Mouse (Mus musculus) forebrain, embryonic 16.5 days (tissue): ENCODE data around the gene Lrrn4. TPM values are rescaled to one million over a fixed set of nuclear protein-coding genes. Genes with fewer than 3 reads are reported as not detected.

Source experiments
- ATAC-seq: fragments of 200-750 bp; cut with Nextera tagmentation; 2 replicates; pipeline ENCODE4 v1.8.0; 2017; ENCODE audit warnings: mild to moderate bottlenecking, moderate library complexity
- H3K27ac ChIP-seq: fragments of 300-500 bp; sonication (generic); 2 replicates; pipeline ENCODE4 v1.5.1; 2014; ENCODE audit warnings: low read length, control low read depth
- H3K27me3 ChIP-seq: fragments of 300-500 bp; sonication (generic); replicated peaks from 2 replicates; pipeline ENCODE4 v1.6.1; 2014; ENCODE audit warnings: low read length; ENCODE audit not compliant: control insufficient read depth, insufficient read depth
- H3K36me3 ChIP-seq: fragments of 300-500 bp; sonication (generic); 2 replicates; pipeline ENCODE4 v1.6.1; 2014; ENCODE audit not compliant: control insufficient read depth, insufficient read depth
- H3K4me1 ChIP-seq: fragments of 300-500 bp; sonication (generic); replicated peaks from 2 replicates; pipeline ENCODE4 v1.6.1; 2014; ENCODE audit warnings: low read length; ENCODE audit not compliant: control insufficient read depth, insufficient read depth
- H3K4me2 ChIP-seq: fragments of 300-500 bp; sonication (generic); 2 replicates; pipeline ENCODE4 v1.6.1; 2014; ENCODE audit warnings: mild to moderate bottlenecking, low read length, control low read depth
- H3K4me3 ChIP-seq: fragments of 300-500 bp; sonication (generic); replicated peaks from 2 replicates; pipeline ENCODE4 v1.5.1; 2014; ENCODE audit warnings: mild to moderate bottlenecking, low read length, control low read depth
- H3K9ac ChIP-seq: fragments of 300-500 bp; sonication (generic); replicated peaks from 2 replicates; pipeline ENCODE4 v1.6.1; 2014; ENCODE audit warnings: low read depth, low read length, control low read depth
- H3K9me3 ChIP-seq: fragments of 300-500 bp; sonication (generic); 2 replicates; pipeline ENCODE4 v1.6.1; 2016; ENCODE audit warnings: low read length; ENCODE audit not compliant: control insufficient read depth
- WGBS: fragments of 180-500 bp; shearing (Covaris S2); extraction: QIAGEN DNeasy Blood & Tissue Kit; methylation state at CpG from one replicate; pipeline ENCODE4 v1.1.7; 2014; 5-methylcytosine and 5-hydroxymethylcytosine counted together
- polyA plus RNA-seq: library from polyadenylated mRNA; unstranded; fragments of >200 nt; fragmentation: Nextera tagmentation; extraction: Ambion mirVana; gene quantifications from 2 replicates; pipeline ENCODE4 v1.2.1, GENCODE M21; 2015

Lrrn4 gene
- polyA plus RNA-seq, 1 experiment from 2014 or later: 0.22 TPM

DNA sequence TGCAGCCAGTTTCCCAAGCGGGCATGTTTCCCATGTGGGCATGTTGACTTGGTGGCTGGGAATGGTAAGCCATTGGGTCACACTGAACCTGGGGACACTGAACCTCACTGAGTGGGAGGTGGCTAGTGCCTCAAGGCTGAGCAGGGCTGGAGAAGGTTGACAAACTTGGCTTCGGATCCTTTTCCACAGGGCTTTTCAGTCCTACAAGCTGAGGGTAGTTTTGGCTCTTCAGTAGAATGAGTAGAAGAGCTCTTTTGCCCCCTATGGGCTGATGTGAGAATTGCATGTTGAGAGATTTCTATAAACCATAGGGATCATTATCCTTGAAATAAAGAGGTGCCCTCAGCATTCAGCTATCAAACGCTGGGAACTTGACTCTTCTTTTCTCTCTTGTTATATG lies 22.8 kb upstream of the Lrrn4 start:
- no peaks in the 10 kb centered on the region for H3K27me3 ChIP-seq
- ATAC-seq: peak; percentile 62; the same call in 1 of the 2 replicates

DNA sequence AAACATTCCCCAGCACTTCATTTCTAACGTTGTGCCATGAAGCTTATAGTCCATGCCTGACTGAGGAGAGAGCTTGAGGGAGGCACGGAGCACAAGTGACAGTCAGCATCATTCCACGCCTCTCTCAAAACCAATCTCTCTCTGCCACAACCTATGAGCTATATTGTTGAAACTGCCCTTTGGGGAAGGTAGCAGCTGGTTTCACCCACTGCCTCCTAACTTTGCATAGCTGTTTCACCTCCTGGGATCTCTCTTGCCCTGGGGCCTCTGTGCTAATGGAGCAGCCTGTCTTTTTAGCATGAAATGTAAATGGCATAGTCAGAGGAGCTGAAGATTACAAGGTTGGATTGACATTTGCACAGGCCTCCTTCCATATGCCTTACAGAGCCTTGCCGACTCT lies 21.4 kb upstream of the Lrrn4 start:
- no peaks in the 10 kb centered on the region for H3K4me1 ChIP-seq
- no peak overlapping the region for H3K27ac ChIP-seq
- H3K36me3 ChIP-seq: no peaks in the 10 kb centered on the region
- ATAC-seq: no peak
- H3K9me3 ChIP-seq: no peaks in the 10 kb centered on the region
- no peak overlapping the region for H3K9ac ChIP-seq
- 66% methylated on average over 4 of the region's 4 CpGs for WGBS
- H3K27me3 ChIP-seq: no peaks in the 10 kb centered on the region
- H3K4me2 ChIP-seq: no peak overlapping the region
- no peak overlapping the region for H3K4me3 ChIP-seq

More for the DNA sequence above, 22.8 kb upstream of the Lrrn4 start:
- Histone ChIP-seq H3K4me2 (no peak overlapping the region), H3K9ac (no peak overlapping the region), H3K27ac (no peak overlapping the region), H3K4me1 (no peaks in the 10 kb centered on the region), H3K9me3 (no peaks in the 10 kb centered on the region), H3K36me3 (no peaks in the 10 kb centered on the region), H3K4me3 (no peak overlapping the region)
- 36% methylated on average over 3 of the region's 3 CpGs for WGBS

DNA sequence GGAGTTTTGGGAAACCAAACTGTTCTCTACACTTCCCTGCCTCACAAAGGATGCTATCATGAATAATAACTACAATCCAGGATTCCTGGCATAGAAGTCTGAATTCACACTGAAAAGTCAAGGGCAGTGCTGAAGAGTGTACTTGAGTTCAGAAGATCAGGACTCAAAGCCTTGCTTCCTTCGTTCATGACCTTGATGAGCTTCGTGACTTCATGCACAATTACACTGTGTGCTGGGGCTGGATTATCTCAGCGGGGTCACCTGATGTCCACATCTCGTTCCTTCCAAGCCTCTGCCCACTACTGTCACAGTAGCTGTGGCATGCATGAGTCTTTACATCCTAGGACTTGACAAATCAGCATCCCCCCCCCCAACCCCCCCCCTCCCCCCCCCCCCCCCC lies 20.9 kb upstream of the Lrrn4 start:
- Histone ChIP-seq H3K27ac (no peak overlapping the region), H3K4me2 (no peak overlapping the region), H3K9me3 (no peaks in the 10 kb centered on the region), H3K36me3 (no peaks in the 10 kb centered on the region), H3K4me1 (no peaks in the 10 kb centered on the region), H3K4me3 (no peak overlapping the region), H3K9ac (no peak overlapping the region), H3K27me3 (no peaks in the 10 kb centered on the region)
- ATAC-seq: no peak
- WGBS: 76% methylated on average over 4 of the region's 4 CpGs

DNA sequence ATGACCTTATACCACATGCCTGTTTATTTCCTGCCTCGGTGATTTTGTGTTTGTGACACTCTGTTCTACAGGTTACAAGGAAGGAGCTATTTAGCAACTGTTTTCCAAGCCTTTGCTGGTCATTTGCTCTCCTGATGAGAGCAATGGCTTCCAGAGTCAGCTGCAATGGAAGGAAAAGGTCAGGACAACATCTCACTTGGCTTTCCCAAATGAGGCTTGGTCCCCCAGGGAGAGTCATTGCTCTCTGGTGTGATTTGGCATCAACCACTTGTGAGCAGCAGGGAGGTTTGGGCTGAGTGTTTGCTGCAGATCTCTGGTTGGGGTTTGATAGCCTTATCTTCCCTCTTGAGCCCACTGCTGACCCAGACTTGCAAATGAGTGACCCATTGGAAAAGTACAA lies 19.9 kb upstream of the Lrrn4 start:
- Histone ChIP-seq H3K4me3 (no peak overlapping the region), H3K4me1 (no peaks in the 10 kb centered on the region), H3K9me3 (no peaks in the 10 kb centered on the region), H3K27me3 (no peaks in the 10 kb centered on the region), H3K4me2 (no peak overlapping the region), H3K27ac (no peak overlapping the region), H3K36me3 (no peaks in the 10 kb centered on the region), H3K9ac (no peak overlapping the region)
- no peak for ATAC-seq
- 87% methylated on average over 1 of the region's 1 CpGs for WGBS

DNA sequence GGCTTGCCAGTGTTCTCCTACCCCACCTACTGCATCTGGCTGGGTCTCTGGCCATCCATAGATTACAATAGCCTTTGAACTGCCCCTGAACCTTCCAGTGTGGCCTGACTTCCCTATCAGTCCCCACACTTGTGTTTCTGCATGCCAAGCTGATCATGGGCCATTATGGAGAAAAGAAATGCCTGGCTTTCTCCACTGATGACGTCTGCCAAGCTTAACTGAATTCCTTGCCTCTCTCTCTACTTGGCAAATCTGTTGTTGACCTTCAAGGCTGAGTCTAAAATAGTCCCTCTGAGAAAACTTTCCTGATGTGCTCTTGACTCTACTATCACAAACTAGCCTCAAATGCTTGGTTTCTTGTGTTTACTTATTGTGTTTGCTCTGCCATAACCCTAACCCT lies 17.5 kb upstream of the Lrrn4 start:
- H3K27ac ChIP-seq: no peak overlapping the region
- H3K4me3 ChIP-seq: no peak overlapping the region
- no peaks in the 10 kb centered on the region for H3K9me3 ChIP-seq
- no peak overlapping the region for H3K9ac ChIP-seq
- ATAC-seq: no peak
- H3K36me3 ChIP-seq: no peaks in the 10 kb centered on the region
- WGBS: 64% methylated on average over 1 of the region's 1 CpGs
- H3K4me1 ChIP-seq: no peaks in the 10 kb centered on the region
- H3K4me2 ChIP-seq: no peak overlapping the region
- no peaks in the 10 kb centered on the region for H3K27me3 ChIP-seq

DNA sequence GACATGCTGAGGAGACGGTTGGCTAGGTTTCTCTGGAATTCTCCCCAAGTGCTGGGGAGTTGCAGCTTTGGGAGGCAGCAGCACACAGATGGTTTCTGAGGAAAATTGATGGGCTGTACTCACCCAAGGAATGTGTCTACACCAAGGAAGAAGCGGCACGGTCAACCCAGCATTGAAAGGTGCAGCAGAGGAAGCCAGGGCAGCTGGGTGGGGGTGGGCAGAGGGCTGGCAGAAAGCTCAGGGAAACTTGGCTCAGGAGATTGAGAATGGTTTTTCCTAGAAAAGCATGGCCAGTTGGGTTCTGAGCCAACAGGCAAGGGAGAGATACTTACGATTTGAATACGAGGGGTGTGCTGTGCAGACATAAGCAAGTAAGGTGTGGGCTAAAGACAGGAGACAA lies 13.1 kb upstream of the Lrrn4 start:
- Histone ChIP-seq H3K27ac (no peak overlapping the region), H3K27me3 (no peaks in the 10 kb centered on the region), H3K4me2 (no peak overlapping the region), H3K9me3 (no peaks in the 10 kb centered on the region), H3K36me3 (no peaks in the 10 kb centered on the region), H3K9ac (no peak overlapping the region), H3K4me3 (no peak overlapping the region), H3K4me1 (no peaks in the 10 kb centered on the region)
- 75% methylated on average over 5 of the region's 5 CpGs for WGBS
- 0 out of 2 replicates have a peak, but pooled peaks have one; percentile 40 for ATAC-seq

DNA sequence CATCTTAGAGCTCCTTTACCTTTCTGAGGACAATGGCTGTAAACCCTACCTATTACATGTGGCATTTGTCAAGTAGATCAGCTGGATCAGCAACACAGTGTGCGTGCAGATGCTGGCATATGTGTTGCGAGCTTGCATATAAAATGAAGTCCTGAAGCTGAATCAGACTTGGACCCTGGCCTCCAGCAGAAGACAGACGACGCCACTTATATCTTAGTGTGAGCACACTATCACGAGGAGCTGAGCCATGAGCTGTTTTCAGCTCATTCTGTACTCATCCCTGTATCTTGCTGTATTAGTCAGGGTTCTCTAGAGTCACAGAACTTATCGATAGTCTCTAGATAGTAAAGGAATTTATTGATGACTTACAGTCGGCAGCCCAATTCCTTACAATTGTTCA lies 4.6 kb upstream of the Lrrn4 start:
- no peak overlapping the region for H3K4me2 ChIP-seq
- no peaks in the 10 kb centered on the region for H3K36me3 ChIP-seq
- no peaks in the 10 kb centered on the region for H3K9me3 ChIP-seq
- H3K4me1 ChIP-seq: no peaks in the 10 kb centered on the region
- 88% methylated on average over 7 of the region's 7 CpGs for WGBS
- H3K9ac ChIP-seq: no peak overlapping the region
- 0 out of 2 replicates have a peak, but pooled peaks cover 6% of the 10 kb centered on the region for H3K27me3 ChIP-seq
- no peak for ATAC-seq
- no peak overlapping the region for H3K4me3 ChIP-seq
- H3K27ac ChIP-seq: no peak overlapping the region

DNA sequence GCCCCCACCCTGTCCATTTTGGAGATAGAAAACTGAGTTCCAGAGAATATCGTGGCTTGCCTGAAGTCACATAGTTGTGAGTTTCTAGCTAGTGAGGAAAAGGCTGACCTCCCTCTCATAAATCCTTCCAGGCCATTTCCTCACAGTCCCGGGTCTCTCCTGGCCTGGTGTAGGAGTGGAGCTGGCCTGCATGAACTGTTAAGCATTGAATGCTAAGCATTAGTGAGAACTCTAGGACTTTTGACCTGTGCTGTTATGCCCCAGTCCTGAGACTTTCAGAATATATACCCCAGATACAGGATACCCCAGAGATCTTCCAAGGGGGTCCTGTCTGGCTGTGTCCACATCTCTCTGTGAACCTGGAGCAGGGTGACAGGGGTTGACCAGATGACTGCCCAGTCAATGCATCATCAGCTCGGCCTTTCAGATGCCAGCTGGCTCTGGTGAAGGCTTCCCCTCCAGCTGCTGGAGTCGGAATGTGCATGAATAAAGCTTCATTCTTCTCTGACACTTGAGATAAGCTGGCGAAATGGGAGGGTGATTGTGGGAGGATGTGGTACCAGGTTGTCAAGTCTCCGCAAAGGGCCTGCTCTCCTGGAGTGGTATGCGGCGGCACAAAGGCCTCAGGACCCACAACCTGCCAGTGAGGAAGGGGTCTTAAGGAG lies 3.7 kb upstream of the Lrrn4 start:
- H3K9me3 ChIP-seq: no peaks in the 10 kb centered on the region
- no peak overlapping the region for H3K9ac ChIP-seq
- 0 out of 2 replicates have a peak, but pooled peaks cover 8% of the 10 kb centered on the region for H3K27me3 ChIP-seq
- 81% methylated on average over 8 of the region's 8 CpGs for WGBS
- no peak overlapping the region for H3K4me3 ChIP-seq
- no peak for ATAC-seq
- peaks cover 8% of the 10 kb centered on the region for H3K4me1 ChIP-seq
- no peak overlapping the region for H3K27ac ChIP-seq
- no peaks in the 10 kb centered on the region for H3K36me3 ChIP-seq
- no peak overlapping the region for H3K4me2 ChIP-seq

DNA sequence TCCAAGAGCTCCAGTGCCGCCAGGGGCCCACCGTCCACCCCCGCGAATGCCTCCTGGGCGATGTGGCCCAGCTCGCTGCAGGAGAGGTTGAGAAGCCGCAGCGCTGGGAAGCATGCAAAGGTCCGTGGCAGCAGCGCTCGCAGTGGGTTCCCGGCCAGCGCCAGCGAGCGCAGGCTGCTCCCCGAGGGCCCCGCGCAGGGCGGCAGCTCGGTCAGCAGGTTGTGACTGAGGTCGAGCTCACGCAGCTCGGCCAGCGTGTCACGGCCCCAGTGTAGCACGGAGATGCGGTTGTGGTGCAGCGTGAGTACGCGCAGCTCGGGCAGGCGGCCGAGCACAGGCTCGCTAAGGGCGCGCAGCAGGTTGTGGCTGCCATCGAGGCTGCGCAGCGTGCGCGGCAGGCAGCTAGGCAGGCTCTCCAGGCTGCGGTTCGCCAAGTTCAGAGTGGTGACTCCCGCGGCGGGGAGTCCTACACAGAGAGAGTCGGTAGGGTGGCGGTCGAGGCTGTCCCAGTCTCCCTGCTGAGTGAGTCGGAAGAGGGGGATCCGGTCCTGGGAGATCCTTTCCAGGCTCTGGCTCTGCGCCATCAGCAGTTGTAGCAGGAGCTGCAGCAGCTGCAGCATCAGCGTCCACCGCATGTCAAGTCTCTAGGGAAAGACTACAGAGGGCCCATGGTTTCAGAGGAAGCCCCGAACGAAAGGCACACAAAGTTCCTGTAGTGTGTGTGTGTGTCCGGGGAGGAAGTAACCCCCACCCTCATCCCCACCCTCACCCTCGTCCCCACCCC lies 1.2 kb downstream of the Lrrn4 start:
- peak overlapping the region; percentile 48 for H3K9ac ChIP-seq
- ATAC-seq: peak; percentile 89
- peaks cover 17% of the 10 kb centered on the region for H3K27me3 ChIP-seq
- peak overlapping the region; percentile 86 for H3K4me2 ChIP-seq
- H3K4me3 ChIP-seq: peak overlapping the region; percentile 54
- peaks cover 14% of the 10 kb centered on the region for H3K4me1 ChIP-seq
- H3K36me3 ChIP-seq: no peaks in the 10 kb centered on the region
- no peaks in the 10 kb centered on the region for H3K9me3 ChIP-seq
- no peak overlapping the region for H3K27ac ChIP-seq
- WGBS: under 1% methylated on average over 58 of the region's 58 CpGs
